Mouse (Mus musculus) kidney, embryonic 14.5 days (tissue): ENCODE measurements around the gene Gm13277. TPM values are rescaled to one million over a fixed set of nuclear protein-coding genes. Genes with fewer than 3 reads are reported as not detected.
"Not testable (repeated sequence)": the region's sequence is repeated elsewhere in the genome, so short reads cannot be mapped to it uniquely, and the experiment has no call there.

Experiments used
- ATAC-seq: fragments of 200-750 bp; cut with Nextera tagmentation; 2 replicates; pipeline ENCODE4 v1.8.0; 2017; ENCODE audit warnings: moderate number of reproducible peaks, mild to moderate bottlenecking, moderate TSS enrichment, moderate library complexity; ENCODE audit not compliant: low FRiP score, low TSS enrichment
- H3K27ac ChIP-seq: fragments of 300-500 bp; sonication (generic); 2 replicates; pipeline ENCODE4 v1.5.1; 2014; ENCODE audit warnings: low read depth, mild to moderate bottlenecking, low read length, moderate library complexity, mixed read lengths
- H3K27me3 ChIP-seq: fragments of 300-500 bp; sonication (generic); 2 replicates; pipeline ENCODE4 v1.6.1; 2014; ENCODE audit warnings: mild to moderate bottlenecking, low read length; ENCODE audit not compliant: control insufficient read depth, insufficient read depth
- H3K36me3 ChIP-seq: fragments of 300-500 bp; sonication (generic); 2 replicates; pipeline ENCODE4 v1.6.1; 2014; ENCODE audit warnings: low read length, mixed read lengths; ENCODE audit not compliant: control insufficient read depth, insufficient read depth
- H3K4me1 ChIP-seq: fragments of 300-500 bp; sonication (generic); 2 replicates; pipeline ENCODE4 v1.6.1; 2014; ENCODE audit warnings: low read length, mixed read lengths; ENCODE audit not compliant: control insufficient read depth, insufficient read depth
- H3K4me2 ChIP-seq: fragments of 300-500 bp; sonication (generic); replicated peaks from 2 replicates; pipeline ENCODE4 v1.6.1; 2014; ENCODE audit warnings: low read depth, mild to moderate bottlenecking, low read length
- H3K4me3 ChIP-seq: fragments of 300-500 bp; sonication (generic); 2 replicates; pipeline ENCODE4 v1.5.1; 2014; ENCODE audit warnings: mild to moderate bottlenecking, low read length
- H3K9ac ChIP-seq: fragments of 300-500 bp; sonication (generic); 2 replicates; pipeline ENCODE4 v1.6.1; 2014; ENCODE audit warnings: low read depth, mild to moderate bottlenecking, low read length, moderate library complexity
- H3K9me3 ChIP-seq: fragments of 300-500 bp; sonication (generic); 2 replicates; pipeline ENCODE4 v1.6.1; 2016; ENCODE audit warnings: low read length; ENCODE audit not compliant: control insufficient read depth
- WGBS: fragments of 180-500 bp; shearing (Covaris S2); extraction: QIAGEN DNeasy Blood & Tissue Kit; methylation state at CpG from one replicate; pipeline ENCODE4 v1.1.7; 2014; 5-methylcytosine and 5-hydroxymethylcytosine counted together
- polyA plus RNA-seq: library from polyadenylated mRNA; unstranded; fragments of >200 nt; fragmentation: Nextera tagmentation; extraction: Ambion mirVana; gene quantifications from 2 replicates; pipeline ENCODE4 v1.2.1, GENCODE M21; 2014

The Gm13277 gene
- not detected in 2 replicates for polyA plus RNA-seq

DNA sequence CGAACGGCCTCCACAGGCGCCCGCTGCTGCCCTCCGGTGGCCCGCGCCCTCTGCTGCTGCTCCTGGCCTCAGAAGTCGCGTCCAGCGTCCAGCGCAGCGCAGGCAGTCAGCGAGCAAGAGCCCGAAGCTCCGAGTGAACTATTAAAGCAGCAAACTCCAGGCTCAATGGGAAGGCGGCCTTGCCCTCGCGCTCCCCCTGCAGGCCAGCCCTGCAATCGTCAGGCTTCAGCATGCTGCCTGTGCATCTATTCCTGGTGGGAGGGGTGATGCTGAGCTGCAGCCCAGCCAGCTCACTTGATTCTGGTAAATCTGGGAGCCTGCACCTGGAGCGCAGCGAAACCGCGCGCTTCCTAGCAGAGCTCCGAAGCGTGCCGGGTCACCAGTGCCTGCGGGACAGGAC lies at the start of gene Gm13277:
TSS of gene Gm13277 (plus strand) at position 231 of the 400 bp plus-strand sequence.
- not testable (repeated sequence) for H3K4me3 ChIP-seq, H3K4me1 ChIP-seq, H3K27ac ChIP-seq, H3K4me2 ChIP-seq, H3K9me3 ChIP-seq, ATAC-seq, H3K27me3 ChIP-seq, H3K9ac ChIP-seq, H3K36me3 ChIP-seq
- WGBS, result 0% methylated on average over 1 of the region's 28 CpGs

DNA sequence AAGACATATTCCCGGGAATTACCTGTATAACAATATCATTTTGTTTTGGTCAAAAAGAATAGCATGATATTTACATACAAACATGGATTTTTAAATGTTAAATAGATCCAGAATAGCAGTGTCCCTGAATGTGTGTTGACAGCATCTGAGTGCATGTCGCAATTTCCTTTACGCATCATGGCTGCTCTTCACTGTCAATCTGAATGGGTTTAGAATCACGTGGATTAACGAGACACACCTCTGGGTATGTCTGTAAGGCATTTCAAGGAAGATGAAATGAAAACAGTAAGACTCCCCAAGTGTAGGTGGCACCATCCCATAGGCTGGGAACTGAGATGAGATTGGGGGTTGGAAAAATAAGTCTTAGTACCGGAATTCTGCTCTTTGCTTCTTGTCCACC lies 49.4 kb upstream of the Gm13277 start:
- Histone ChIP-seq H3K4me3 (no peak overlapping the region), H3K4me1 (no peaks in the 10 kb centered on the region), H3K4me2 (no peak overlapping the region), H3K36me3 (no peaks in the 10 kb centered on the region), H3K27ac (no peak overlapping the region), H3K9ac (no peak overlapping the region), H3K9me3 (no peaks in the 10 kb centered on the region), H3K27me3 (no peaks in the 10 kb centered on the region)
- ATAC-seq, result no peak
- 91% methylated on average over 6 of the region's 6 CpGs for WGBS

DNA sequence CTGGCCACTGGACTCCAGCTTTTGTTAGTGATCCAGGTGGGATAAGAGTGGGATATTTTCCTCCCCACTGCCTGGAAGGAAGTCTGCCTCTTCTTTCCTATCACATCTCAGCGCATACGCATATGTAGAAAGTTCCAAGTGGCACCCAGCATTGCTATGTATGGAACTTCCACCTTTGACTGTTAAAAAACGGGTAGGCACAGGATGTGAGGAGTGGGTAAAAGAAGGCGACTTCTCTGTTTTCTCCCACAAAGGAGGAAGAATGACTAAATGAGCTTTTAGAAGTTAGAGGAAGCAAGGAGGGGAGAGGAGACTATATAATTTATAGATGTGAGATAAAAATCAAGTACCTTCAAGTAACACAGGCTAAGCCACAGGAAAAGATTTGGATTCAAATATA lies 47.0 kb upstream of the Gm13277 start:
- no peaks in the 10 kb centered on the region for H3K4me1 ChIP-seq
- no peaks in the 10 kb centered on the region for H3K9me3 ChIP-seq
- H3K4me3 ChIP-seq, result no peak overlapping the region
- H3K36me3 ChIP-seq, result no peaks in the 10 kb centered on the region
- no peak overlapping the region for H3K9ac ChIP-seq
- no peak for ATAC-seq
- 86% methylated on average over 4 of the region's 4 CpGs for WGBS
- no peaks in the 10 kb centered on the region for H3K27me3 ChIP-seq
- no peak overlapping the region for H3K4me2 ChIP-seq
- H3K27ac ChIP-seq, result no peak overlapping the region

DNA sequence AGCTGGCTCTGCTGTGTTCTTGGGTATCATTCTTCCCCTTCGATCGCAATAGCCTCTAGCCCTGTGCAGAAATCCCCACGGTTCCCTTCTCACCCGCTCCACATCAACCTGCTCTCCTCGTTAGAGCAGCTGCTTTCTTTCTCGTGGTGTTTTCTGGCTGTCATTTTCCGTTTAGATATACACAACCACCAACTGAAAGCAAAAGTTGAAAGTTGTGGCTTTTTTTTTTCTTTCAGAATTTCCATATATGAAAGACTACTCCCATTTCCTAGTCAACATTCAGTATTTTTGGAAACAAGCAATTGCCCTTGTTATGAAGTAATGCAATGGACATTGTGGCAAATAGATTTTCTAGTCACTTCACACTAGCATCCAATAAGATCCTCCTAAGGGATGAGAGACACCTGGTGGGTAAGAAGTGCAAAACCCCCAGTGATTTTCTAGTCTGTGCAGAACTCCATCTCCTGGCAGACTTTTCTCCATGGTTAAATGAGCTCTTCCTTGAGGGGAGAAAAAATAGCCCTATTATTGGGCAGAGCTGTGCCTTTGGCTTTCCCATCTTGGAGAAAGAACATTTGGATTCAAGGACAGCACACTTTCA lies 45.6 kb upstream of the Gm13277 start:
- no peak for ATAC-seq
- Histone ChIP-seq H3K4me3 (no peak overlapping the region), H3K9me3 (no peaks in the 10 kb centered on the region), H3K36me3 (no peaks in the 10 kb centered on the region), H3K27ac (no peak overlapping the region), H3K27me3 (no peaks in the 10 kb centered on the region), H3K4me1 (no peaks in the 10 kb centered on the region), H3K4me2 (no peak overlapping the region), H3K9ac (no peak overlapping the region)
- WGBS, result 79% methylated on average over 7 of the region's 7 CpGs

DNA sequence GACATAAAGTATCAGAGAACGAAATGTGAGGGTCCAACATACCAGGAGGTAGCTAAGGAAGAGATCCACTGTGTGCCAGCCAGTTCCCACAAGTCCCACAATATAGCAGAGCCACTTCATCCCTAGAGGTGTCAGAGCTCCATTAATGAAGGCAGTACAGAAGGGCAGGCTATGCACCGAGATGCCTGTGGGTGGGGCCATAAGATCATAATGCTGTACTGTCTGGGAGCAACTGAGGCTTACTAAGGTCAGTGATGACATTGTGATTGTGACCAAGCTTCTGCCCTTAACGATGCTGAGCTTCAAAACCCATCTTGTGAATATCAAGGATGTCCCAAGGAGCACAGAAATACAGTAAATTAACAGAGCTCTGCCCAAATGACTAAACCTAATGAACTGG lies 44.2 kb upstream of the Gm13277 start:
- H3K4me2 ChIP-seq, result no peak overlapping the region
- 63% methylated on average over 3 of the region's 3 CpGs for WGBS
- H3K9ac ChIP-seq, result no peak overlapping the region
- ATAC-seq, result no peak
- no peaks in the 10 kb centered on the region for H3K9me3 ChIP-seq
- no peaks in the 10 kb centered on the region for H3K36me3 ChIP-seq
- H3K27me3 ChIP-seq, result no peaks in the 10 kb centered on the region; the same call in 1 of the 2 replicates
- no peak overlapping the region for H3K27ac ChIP-seq
- H3K4me3 ChIP-seq, result no peak overlapping the region
- no peaks in the 10 kb centered on the region for H3K4me1 ChIP-seq

DNA sequence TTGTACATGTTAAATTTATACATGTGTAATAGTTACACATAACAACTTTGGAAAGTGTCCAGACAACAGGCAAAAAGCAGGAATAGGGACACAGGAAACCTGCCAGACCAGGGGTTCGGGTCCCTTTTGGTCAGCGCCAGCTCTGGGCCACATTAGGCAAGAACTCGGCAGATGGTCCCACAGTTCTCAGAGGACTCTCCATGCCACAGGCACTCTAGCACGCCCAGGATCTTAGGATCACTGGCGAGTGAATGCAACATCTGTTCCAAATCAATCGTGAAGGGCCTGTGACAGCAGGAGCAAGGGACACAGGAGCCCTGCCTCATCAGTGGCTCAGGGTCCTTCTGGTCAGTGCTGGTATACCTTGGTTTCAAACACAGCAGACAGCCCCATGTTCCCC lies 38.5 kb upstream of the Gm13277 start:
- Histone ChIP-seq H3K9me3 (no peaks in the 10 kb centered on the region), H3K27ac (no peak overlapping the region), H3K9ac (no peak overlapping the region), H3K4me1 (no peaks in the 10 kb centered on the region), H3K27me3 (no peaks in the 10 kb centered on the region; the same call in 1 of the 2 replicates), H3K4me2 (no peak overlapping the region), H3K36me3 (no peaks in the 10 kb centered on the region), H3K4me3 (no peak overlapping the region)
- no peak for ATAC-seq
- WGBS, result 48% methylated on average over 6 of the region's 6 CpGs

DNA sequence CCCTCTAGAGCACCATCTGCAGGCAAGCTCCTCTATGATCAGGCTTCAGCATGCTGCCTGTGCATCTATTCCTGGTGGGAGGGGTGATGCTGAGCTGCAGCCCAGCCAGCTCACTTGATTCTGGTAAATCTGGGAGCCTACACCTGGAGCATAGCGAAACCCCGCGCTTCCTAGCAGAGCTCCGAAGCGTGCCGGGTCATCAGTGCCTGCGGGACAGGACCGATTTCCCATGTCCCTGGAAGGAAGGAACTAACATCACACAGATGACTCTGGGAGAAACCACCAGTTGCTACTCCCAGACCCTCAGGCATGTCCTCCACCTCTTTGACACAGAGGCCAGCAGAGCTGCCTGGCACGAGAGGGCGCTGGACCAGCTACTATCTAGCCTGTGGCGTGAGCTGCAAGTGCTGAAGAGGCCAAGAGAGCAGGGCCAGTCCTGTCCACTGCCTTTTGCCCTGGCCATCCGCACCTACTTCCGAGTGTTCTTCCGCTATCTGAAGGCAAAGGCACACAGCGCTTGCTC lies 33.6 kb upstream of the Gm13277 start, which contains the start of gene Gm13271:
TSS of gene Gm13271 (plus strand) at position 51 of the 523 bp plus-strand sequence.
- H3K9me3 ChIP-seq, H3K4me2 ChIP-seq, H3K4me1 ChIP-seq, ATAC-seq, H3K9ac ChIP-seq, H3K27ac ChIP-seq, H3K4me3 ChIP-seq, H3K36me3 ChIP-seq, H3K27me3 ChIP-seq: not testable (repeated sequence)
- WGBS, result 82% methylated on average over 13 of the region's 15 CpGs

DNA sequence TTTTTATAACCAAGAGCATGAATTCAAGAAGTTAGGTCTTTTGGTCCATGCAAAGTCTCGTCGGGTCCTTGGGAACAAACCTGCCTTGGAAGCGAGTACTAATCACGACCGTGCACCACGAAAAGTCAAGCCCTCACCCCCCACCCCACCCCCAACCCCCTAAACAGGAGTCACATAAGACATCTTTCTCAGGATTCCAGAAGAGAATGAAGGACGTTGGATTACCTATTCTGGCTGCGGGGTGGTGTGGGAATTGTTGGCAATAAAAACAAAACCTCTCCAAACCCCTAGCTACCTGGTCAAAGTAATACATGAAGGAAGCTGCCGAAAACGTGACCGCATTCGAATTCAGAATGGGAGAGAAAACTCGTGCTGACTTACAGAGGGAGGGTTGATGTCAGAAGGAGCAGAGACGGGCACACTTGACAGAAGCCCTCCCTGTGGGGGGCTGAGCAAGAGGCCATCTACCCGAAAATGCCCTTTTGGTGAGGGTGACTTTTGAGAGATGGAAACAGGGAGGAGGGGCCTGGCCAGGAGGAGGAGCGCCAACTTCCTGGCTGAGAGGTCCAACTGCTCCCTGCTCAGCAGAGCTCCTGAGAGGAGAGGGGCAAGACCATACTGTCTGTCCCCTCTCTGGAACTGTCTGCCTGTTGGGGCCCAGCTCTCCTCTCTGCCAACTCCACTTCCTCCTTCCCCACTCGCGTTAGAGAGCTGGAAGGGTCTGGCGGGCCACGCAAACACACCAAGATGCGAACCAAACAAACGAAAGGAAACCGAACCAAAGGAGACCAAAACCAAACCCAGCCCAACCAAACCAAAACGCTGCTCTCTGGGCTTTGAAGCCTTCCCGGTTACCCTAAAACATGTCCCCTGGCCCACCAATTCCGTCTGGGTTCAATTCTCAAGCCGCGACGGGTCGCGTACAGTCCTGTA lies 31.6 kb upstream of the Gm13277 start:
- H3K27me3 ChIP-seq, H3K36me3 ChIP-seq: not testable (repeated sequence)
- WGBS, result 10% methylated on average over 28 of the region's 31 CpGs

DNA sequence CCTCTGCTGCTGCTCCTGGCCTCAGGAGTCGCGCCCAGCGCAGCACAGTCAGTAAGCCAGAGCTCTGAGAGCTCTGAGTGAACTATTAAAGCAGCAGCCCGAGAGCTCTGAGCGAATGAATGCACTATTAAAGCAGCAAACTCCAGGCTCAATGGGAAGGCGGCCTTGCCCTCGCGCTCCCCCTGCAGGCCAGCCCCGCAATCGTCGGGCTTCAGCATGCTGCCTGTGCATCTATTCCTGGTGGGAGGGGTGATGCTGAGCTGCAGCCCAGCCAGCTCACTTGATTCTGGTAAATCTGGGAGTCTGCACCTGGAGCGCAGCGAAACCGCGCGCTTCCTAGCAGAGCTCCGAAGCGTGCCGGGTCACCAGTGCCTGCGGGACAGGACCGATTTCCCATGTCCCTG lies 30.8 kb upstream of the Gm13277 start:
- ATAC-seq, result peak; percentile 100
- not testable (repeated sequence) for H3K4me1 ChIP-seq, H3K9me3 ChIP-seq, H3K36me3 ChIP-seq, H3K27me3 ChIP-seq
- peak overlapping the region; percentile 93 for H3K27ac ChIP-seq
- peak overlapping the region; percentile 62 for H3K9ac ChIP-seq
- 1% methylated on average over 15 of the region's 21 CpGs for WGBS
- H3K4me2 ChIP-seq, result peak overlapping the region; percentile 69
- peak overlapping the region; percentile 41 for H3K4me3 ChIP-seq

More for the DNA sequence above, 31.6 kb upstream of the Gm13277 start:
- H3K4me2 ChIP-seq, result peak overlapping the region; percentile 69
- not testable (repeated sequence) for H3K4me1 ChIP-seq, H3K9me3 ChIP-seq, ATAC-seq
- peak overlapping the region; percentile 62 for H3K9ac ChIP-seq
- peak overlapping the region; percentile 41 for H3K4me3 ChIP-seq
- H3K27ac ChIP-seq, result peak overlapping the region; percentile 93
